Comparison of ENCODE assay signal across 8 mouse cellular contexts in genomic region chr1:89195827-89196712, GRCm38 (mm10).
DNase-seq lines count a peak whose midpoint lies in the region; ATAC-seq and TF ChIP-seq lines count a peak whose summit lies in the region.

No protein-coding gene starts in this region.

- H3K27ac ChIP-seq in liver, embryonic 12.5 days = no peak overlapping the region
- H3K27ac ChIP-seq in kidney, adult 2 months (ENCODE audit: insufficient read depth, low read depth, low read length) = no peak overlapping the region
- no peak overlapping the region for H3K27ac ChIP-seq in limb, embryonic 11.5 days (replicated peaks; ENCODE audit: low read depth, low read length)
- H3K27ac ChIP-seq in neural tube, embryonic 12.5 days = no peak overlapping the region

- H3K4me2 ChIP-seq in liver, embryonic 12.5 days = no peak overlapping the region
- H3K4me2 ChIP-seq in limb, embryonic 11.5 days (ENCODE audit: low read depth, severe bottlenecking) = no peak overlapping the region
- no peak overlapping the region for H3K4me2 ChIP-seq in neural tube, embryonic 12.5 days (replicated peaks)

- H3K36me3 ChIP-seq in liver, embryonic 12.5 days = no peaks in the 10 kb centered on the region
- H3K36me3 ChIP-seq in kidney, adult 2 months (ENCODE audit: control insufficient read depth, insufficient read depth, low read length) = no peaks in the 10 kb centered on the region
- H3K36me3 ChIP-seq in limb, embryonic 11.5 days (ENCODE audit: control insufficient read depth, insufficient read depth, low read length) = no peaks in the 10 kb centered on the region
- H3K36me3 ChIP-seq in neural tube, embryonic 12.5 days = no peaks in the 10 kb centered on the region

- H3K27me3 ChIP-seq in liver, embryonic 12.5 days (replicated peaks) = no peaks in the 10 kb centered on the region
- H3K27me3 ChIP-seq in kidney, adult 2 months (replicated peaks; ENCODE audit: control insufficient read depth, insufficient read depth, low read length) = no peaks in the 10 kb centered on the region
- no peaks in the 10 kb centered on the region for H3K27me3 ChIP-seq in limb, embryonic 11.5 days (ENCODE audit: control insufficient read depth, insufficient read depth, low read length)
- H3K27me3 ChIP-seq in neural tube, embryonic 12.5 days (replicated peaks) = no peaks in the 10 kb centered on the region

- no peak for TF ChIP-seq POLR2A in kidney, adult 2 months (IDR thresholded peaks at IDR 0.05; ENCODE audit: low read depth, low read length)

- no peak overlapping the region for H3K4me3 ChIP-seq in liver, embryonic 12.5 days
- no peak overlapping the region for H3K4me3 ChIP-seq in kidney, adult 2 months (ENCODE audit: insufficient read depth, low read depth, low read length)
- no peak overlapping the region for H3K4me3 ChIP-seq in limb, embryonic 11.5 days (ENCODE audit: low read depth, low read length)
- H3K4me3 ChIP-seq in neural tube, embryonic 12.5 days = no peak overlapping the region

- no peak overlapping the region for H3K9ac ChIP-seq in liver, embryonic 12.5 days
- no peak overlapping the region for H3K9ac ChIP-seq in limb, embryonic 11.5 days (ENCODE audit: low read length)
- H3K9ac ChIP-seq in neural tube, embryonic 12.5 days = no peak overlapping the region

- no peak for ATAC-seq in liver, embryonic 12.5 days
- peak; percentile 46 for ATAC-seq in granulocyte monocyte progenitor cell, adult 5-6 weeks (replicated peaks; ENCODE audit: poor library complexity, severe bottlenecking)
- peak; percentile 47; the same call in 1 of the 2 replicates for ATAC-seq in limb, embryonic 11.5 days (ENCODE audit: insufficient number of reproducible peaks, low FRiP score, low TSS enrichment, low read depth)
- peak; percentile 65; the same call in 1 of the 2 replicates for ATAC-seq in neural tube, embryonic 12.5 days (ENCODE audit: low FRiP score, low read depth)

- peak; percentile 68 for DNase-seq in liver
- DNase-seq in embryo, embryonic 11.5 days (ENCODE audit: low read depth, low spot score) = peak; percentile 60
- DNase-seq in kidney, adult 2 months = peak; percentile 84
- peak; percentile 83 for DNase-seq in limb, embryonic 11.5 days (ENCODE audit: low spot score)
- peak; percentile 81 for DNase-seq in testis, postnatal 14 days (ENCODE audit: low spot score)

- H3K9me3 ChIP-seq in liver, embryonic 12.5 days (replicated peaks) = no peaks in the 10 kb centered on the region
- no peaks in the 10 kb centered on the region for H3K9me3 ChIP-seq in limb, embryonic 11.5 days (ENCODE audit: control insufficient read depth, low read length)
- no peaks in the 10 kb centered on the region for H3K9me3 ChIP-seq in neural tube, embryonic 12.5 days

- WGBS in liver, embryonic 12.5 days (ENCODE audit: insufficient replicate concordance) = 44% methylated on average over 12 of the region's 12 CpGs
- WGBS in kidney, adult 2 months = 44% methylated on average over 12 of the region's 12 CpGs
- WGBS in limb, embryonic 11.5 days = 54% methylated on average over 12 of the region's 12 CpGs
- 50% methylated on average over 12 of the region's 12 CpGs for WGBS in neural tube, embryonic 12.5 days

- peak; percentile 92 for TF ChIP-seq CTCF in kidney, adult 2 months (conservative IDR thresholded peaks at IDR 0.05; ENCODE audit: insufficient read depth, insufficient read length, low read depth, low read length)

- H3K4me1 ChIP-seq in liver, embryonic 12.5 days = peaks cover 13% of the 10 kb centered on the region
- H3K4me1 ChIP-seq in kidney, adult 2 months (ENCODE audit: control insufficient read depth, insufficient read depth, low read length) = no peaks in the 10 kb centered on the region
- no peaks in the 10 kb centered on the region for H3K4me1 ChIP-seq in limb, embryonic 11.5 days (ENCODE audit: control insufficient read depth, insufficient read depth, low read length)
- H3K4me1 ChIP-seq in neural tube, embryonic 12.5 days = no peaks in the 10 kb centered on the region
